In genomic region chr12:80945334-80945995, GRCm38 (mm10) we compare ENCODE assay signal across 7 mouse cellular contexts. TPM values are rescaled to one million over a fixed set of nuclear protein-coding genes. Genes with fewer than 3 reads are reported as not detected.
DNase-seq lines count a peak whose midpoint lies in the region; ATAC-seq lines count a peak whose summit lies in the region.

Gene Srsf5, plus strand, starts transcription at chr12:80945504.

- no peaks in the 10 kb centered on the region for H3K9me3 ChIP-seq in intestine, embryonic 15.5 days
- no peaks in the 10 kb centered on the region for H3K9me3 ChIP-seq in midbrain, embryonic 10.5 days (replicated peaks)

- peak within 1 kb of the TSS; percentile 97 for H3K4me3 ChIP-seq in intestine, embryonic 15.5 days (replicated peaks)
- peak within 1 kb of the TSS; percentile 100 for H3K4me3 ChIP-seq in midbrain, embryonic 10.5 days

- peaks cover 14% of the 10 kb centered on the region for H3K36me3 ChIP-seq in intestine, embryonic 15.5 days
- peaks cover 40% of the 10 kb centered on the region for H3K36me3 ChIP-seq in midbrain, embryonic 10.5 days

- WGBS in intestine, embryonic 15.5 days = under 1% methylated on average over 54 of the region's 57 CpGs
- under 1% methylated on average over 57 of the region's 57 CpGs for WGBS in midbrain, embryonic 10.5 days

- peak; percentile 98 for DNase-seq in adrenal gland, adult 2 months
- DNase-seq in embryo, embryonic 11.5 days (ENCODE audit: low read depth, low spot score) = peak; percentile 97
- DNase-seq in gastrocnemius, postnatal 36 days = peak; percentile 97 to 99
- peak; percentile 99 for DNase-seq in left cerebral cortex, postnatal 25 days (ENCODE audit: low spot score in 2 of 2)
- DNase-seq in midbrain, embryonic 10.5 days (ENCODE audit: low spot score) = peak; percentile 98
- peak; percentile 96 for DNase-seq in right cerebral cortex, postnatal 4 days

- peak within 1 kb of the TSS; percentile 58 for H3K4me2 ChIP-seq in intestine, embryonic 15.5 days (replicated peaks)

- peaks cover 9% of the 10 kb centered on the region for H3K4me1 ChIP-seq in intestine, embryonic 15.5 days (replicated peaks)
- peaks cover 11% of the 10 kb centered on the region for H3K4me1 ChIP-seq in midbrain, embryonic 10.5 days

- peak within 1 kb of the TSS; percentile 95 for H3K27ac ChIP-seq in intestine, embryonic 15.5 days
- peak within 1 kb of the TSS; percentile 97 for H3K27ac ChIP-seq in midbrain, embryonic 10.5 days (replicated peaks)

- intact Hi-C loops in gastrocnemius, postnatal 36 days (cut with DNase I) = no loop called here
- intact Hi-C loops in left cerebral cortex, postnatal 25 days (cut with DNase I) = no loop called here

- peak within 1 kb of the TSS; percentile 98 for H3K9ac ChIP-seq in intestine, embryonic 15.5 days

- no peaks in the 10 kb centered on the region for H3K27me3 ChIP-seq in intestine, embryonic 15.5 days (replicated peaks)
- no peaks in the 10 kb centered on the region for H3K27me3 ChIP-seq in midbrain, embryonic 10.5 days (ENCODE audit: low read depth, poor library complexity, severe bottlenecking)

- ATAC-seq in intestine, embryonic 15.5 days = peak; percentile 93

RNA-seq across cellular contexts. Expression of gene Srsf5, which starts in this region (rescaled TPM):
- total RNA-seq in adrenal gland, adult 2 months (2021) = 100 to 1,000 TPM; 249 to 348 TPM
- 126 and 136 TPM in 2 replicates for polyA plus RNA-seq in adrenal gland, adult 2 months (2012; rRNA removed)
- 100 to 1,000 TPM in 1 of 2 experiments, 10 to 100 TPM in 1; 68.5 to 119 TPM for total RNA-seq in gastrocnemius, postnatal 36 days (2021)
- 515 and 607 TPM in 2 replicates for polyA plus RNA-seq in intestine, embryonic 15.5 days (2015; fragmentation: Nextera tagmentation; extraction: Ambion mirVana)
- 100 to 1,000 TPM; 275 to 306 TPM for total RNA-seq in left cerebral cortex, postnatal 25 days (2021)
- polyA plus RNA-seq in midbrain, embryonic 10.5 days (2016; fragmentation: Nextera tagmentation; extraction: Ambion mirVana) = 505 and 561 TPM in 2 replicates

Comparison
In these comparisons a context has a peak if more than half of its experiments do, and no peak if none do; other contexts are left out.
1. Peak in every context shown above with its lines: DNase-seq, ATAC-seq, H3K4me3 ChIP-seq and H3K27ac ChIP-seq.